Mouse (Mus musculus): ENCODE data around the gene Adk. TPM values are rescaled to one million over a fixed set of nuclear protein-coding genes. Genes with fewer than 3 reads are reported as not detected.
A peak's percentile ranks its signal among the peaks of the same experiment; 100 is the strongest.

Gene Adk
- total RNA-seq, 1 experiment: 164 TPM

- DNase-seq (ENCODE audit: low read depth, low spot score): no peak
- in situ Hi-C loops (cut with MboI; ENCODE audit: low sequenced_read_pairs in 2 of 2, unreplicated experiment in 2 of 2): no loop called here
- Histone ChIP-seq H3K36me3 (ENCODE audit: control insufficient read depth, insufficient read depth, low read length, poor library complexity, severe bottlenecking) (no peaks in the 10 kb centered on the region), H3K4me3 (ENCODE audit: insufficient read depth in 1 of 2, low read depth in 1 of 2, low read length in 2 of 2, poor library complexity in 1 of 2, severe bottlenecking in 1 of 2) (no peak overlapping the region), H3K27ac (ENCODE audit: insufficient read depth, low read depth, low read length, poor library complexity, severe bottlenecking) (no peak overlapping the region), H3K4me1 (ENCODE audit: control insufficient read depth in 2 of 2, insufficient read depth in 2 of 2, low read length in 2 of 2, poor library complexity in 1 of 2) (peaks cover 3 to 17% of the 10 kb centered on the region in 2 experiments; a peak in 2 of 4 replicates), H3K9ac (ENCODE audit: insufficient read depth, low read depth, low read length, poor library complexity, severe bottlenecking) (no peak overlapping the region), H3K9me3 (ENCODE audit: control insufficient read depth, insufficient read depth, low read depth, low read length) (no peaks in the 10 kb centered on the region)
- TF ChIP-seq ZNF384 (IDR thresholded peaks at IDR 0.05; ENCODE audit: low read depth, low read length): no peak
- no peak for TF ChIP-seq ZC3H11A (IDR thresholded peaks at IDR 0.05; ENCODE audit: borderline replicate concordance, low read depth, low read length)
- TF ChIP-seq CHD2 (IDR thresholded peaks at IDR 0.05; ENCODE audit: low read depth, low read length): no peak
- TF ChIP-seq HCFC1 (IDR thresholded peaks at IDR 0.05; ENCODE audit: borderline replicate concordance, insufficient read depth, low read length): no peak
Observed at GRCm38 (mm10) chr14:21457876-21458275, 405.5 kb downstream of the Adk start.

DNA sequence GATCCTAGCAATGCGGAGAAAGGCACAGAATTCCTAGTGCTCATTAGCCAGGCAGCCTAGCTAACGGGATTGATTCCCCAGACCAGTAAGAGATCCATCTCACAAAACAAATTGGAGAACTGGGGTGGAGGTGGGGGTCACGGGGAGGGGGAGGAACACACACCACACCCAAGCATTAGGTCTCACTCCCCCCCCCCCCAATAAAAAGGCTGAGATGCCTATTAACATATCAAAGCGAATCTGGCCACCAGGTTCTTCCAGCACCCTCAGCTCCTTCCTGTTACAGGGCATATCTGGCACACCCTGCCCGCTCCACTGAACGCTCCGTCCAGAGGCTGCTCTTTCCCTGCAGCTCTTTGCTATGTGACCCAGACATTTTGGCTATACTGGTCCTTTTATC is 406.3 kb downstream of the Adk start:
- Histone ChIP-seq H3K9me3 (ENCODE audit: control insufficient read depth, insufficient read depth, low read depth, low read length) (no peaks in the 10 kb centered on the region), H3K27ac (ENCODE audit: insufficient read depth, low read depth, low read length, poor library complexity, severe bottlenecking) (no peak overlapping the region), H3K4me3 (ENCODE audit: insufficient read depth in 1 of 2, low read depth in 1 of 2, low read length in 2 of 2, poor library complexity in 1 of 2, severe bottlenecking in 1 of 2) (no peak overlapping the region), H3K4me1 (ENCODE audit: control insufficient read depth in 2 of 2, insufficient read depth in 2 of 2, low read length in 2 of 2, poor library complexity in 1 of 2) (peaks cover 5 to 20% of the 10 kb centered on the region in 2 experiments; a peak in 2 of 4 replicates), H3K36me3 (ENCODE audit: control insufficient read depth, insufficient read depth, low read length, poor library complexity, severe bottlenecking) (no peaks in the 10 kb centered on the region), H3K9ac (ENCODE audit: insufficient read depth, low read depth, low read length, poor library complexity, severe bottlenecking) (peak overlapping the region; percentile 6; the same call in 1 of the 2 replicates)
- in situ Hi-C loops (cut with MboI; ENCODE audit: low sequenced_read_pairs in 2 of 2, unreplicated experiment in 2 of 2): no loop called here
- TF ChIP-seq MAFK (IDR thresholded peaks at IDR 0.05; ENCODE audit: insufficient read depth, low read depth, low read length) (no peak), CHD2 (IDR thresholded peaks at IDR 0.05; ENCODE audit: low read depth, low read length) (no peak), HCFC1 (IDR thresholded peaks at IDR 0.05; ENCODE audit: borderline replicate concordance, insufficient read depth, low read length) (no peak), ZNF384 (IDR thresholded peaks at IDR 0.05; ENCODE audit: low read depth, low read length) (no peak), ZC3H11A (IDR thresholded peaks at IDR 0.05; ENCODE audit: borderline replicate concordance, low read depth, low read length) (no peak)
- no peak for DNase-seq (ENCODE audit: low read depth, low spot score)

- H3K9ac ChIP-seq (ENCODE audit: insufficient read depth, low read depth, low read length, poor library complexity, severe bottlenecking): peak overlapping the region; percentile 6; the same call in 1 of the 2 replicates
- H3K9me3 ChIP-seq (ENCODE audit: control insufficient read depth, insufficient read depth, low read depth, low read length): no peaks in the 10 kb centered on the region
- H3K27ac ChIP-seq (ENCODE audit: insufficient read depth, low read depth, low read length, poor library complexity, severe bottlenecking): no peak overlapping the region
- no peak overlapping the region for H3K4me3 ChIP-seq (ENCODE audit: insufficient read depth in 1 of 2, low read depth in 1 of 2, low read length in 2 of 2, poor library complexity in 1 of 2, severe bottlenecking in 1 of 2)
- H3K36me3 ChIP-seq (ENCODE audit: control insufficient read depth, insufficient read depth, low read length, poor library complexity, severe bottlenecking): no peaks in the 10 kb centered on the region
- TF ChIP-seq ZNF384 (IDR thresholded peaks at IDR 0.05; ENCODE audit: low read depth, low read length) (no peak), CHD2 (IDR thresholded peaks at IDR 0.05; ENCODE audit: low read depth, low read length) (no peak)
- peaks cover 5 to 20% of the 10 kb centered on the region in 2 experiments; a peak in 2 of 4 replicates for H3K4me1 ChIP-seq (ENCODE audit: control insufficient read depth in 2 of 2, insufficient read depth in 2 of 2, low read length in 2 of 2, poor library complexity in 1 of 2)
- DNase-seq (ENCODE audit: low read depth, low spot score): no peak
- in situ Hi-C loops (cut with MboI; ENCODE audit: low sequenced_read_pairs in 2 of 2, unreplicated experiment in 2 of 2): no loop called here
Observed at GRCm38 (mm10) chr14:21459163-21459562, 406.8 kb downstream of the Adk start.

GRCm38 (mm10) chr14:21462398-21462797 is 410.0 kb downstream of the Adk start:
- TF ChIP-seq HCFC1 (IDR thresholded peaks at IDR 0.05; ENCODE audit: borderline replicate concordance, insufficient read depth, low read length): no peak
- no peak for TF ChIP-seq ZC3H11A (IDR thresholded peaks at IDR 0.05; ENCODE audit: borderline replicate concordance, low read depth, low read length)
- no peak for TF ChIP-seq MAFK (IDR thresholded peaks at IDR 0.05; ENCODE audit: insufficient read depth, low read depth, low read length)
- no peak for TF ChIP-seq ZNF384 (IDR thresholded peaks at IDR 0.05; ENCODE audit: low read depth, low read length)
- no peak for TF ChIP-seq CHD2 (IDR thresholded peaks at IDR 0.05; ENCODE audit: low read depth, low read length)
- H3K36me3 ChIP-seq (ENCODE audit: control insufficient read depth, insufficient read depth, low read length, poor library complexity, severe bottlenecking): no peaks in the 10 kb centered on the region
- no peak for DNase-seq (ENCODE audit: low read depth, low spot score)
- in situ Hi-C loops (cut with MboI; ENCODE audit: low sequenced_read_pairs in 2 of 2, unreplicated experiment in 2 of 2): no loop called here
- no peak overlapping the region for H3K27ac ChIP-seq (ENCODE audit: insufficient read depth, low read depth, low read length, poor library complexity, severe bottlenecking)
- H3K4me3 ChIP-seq (ENCODE audit: insufficient read depth in 1 of 2, low read depth in 1 of 2, low read length in 2 of 2, poor library complexity in 1 of 2, severe bottlenecking in 1 of 2): no peak overlapping the region
- no peaks in the 10 kb centered on the region for H3K9me3 ChIP-seq (ENCODE audit: control insufficient read depth, insufficient read depth, low read depth, low read length)
- H3K4me1 ChIP-seq (ENCODE audit: control insufficient read depth in 2 of 2, insufficient read depth in 2 of 2, low read length in 2 of 2, poor library complexity in 1 of 2): peaks cover 5 to 12% of the 10 kb centered on the region in 2 experiments; a peak in 2 of 4 replicates
- H3K9ac ChIP-seq (ENCODE audit: insufficient read depth, low read depth, low read length, poor library complexity, severe bottlenecking): no peak overlapping the region

DNA sequence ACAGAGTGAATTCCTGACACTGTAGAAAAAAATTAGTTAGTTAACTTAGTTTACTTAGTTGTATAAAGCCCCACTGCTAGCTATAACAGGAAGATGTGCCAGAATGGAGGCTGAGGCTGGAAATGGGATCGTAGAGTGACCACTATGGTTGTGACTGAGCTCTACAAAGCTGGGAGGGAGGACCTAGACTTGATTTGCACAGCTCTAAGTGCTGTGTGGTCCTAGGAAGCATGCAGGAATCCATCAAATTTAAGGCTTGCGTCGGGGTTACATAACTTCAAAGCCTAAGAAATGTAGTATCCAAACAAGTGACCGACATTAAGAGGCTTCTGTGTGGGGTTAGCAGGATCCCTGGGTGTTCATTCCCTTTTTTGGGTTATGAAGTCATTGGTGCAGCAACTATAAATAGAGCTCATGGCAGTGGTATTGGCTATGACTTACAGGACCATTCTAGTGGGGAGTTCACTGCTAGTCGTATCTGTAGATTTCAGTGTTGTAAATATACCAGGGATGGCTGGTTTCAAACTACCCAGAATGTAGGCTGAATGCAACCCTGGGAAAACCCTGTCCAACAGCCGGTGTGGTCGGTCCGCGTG is 410.8 kb downstream of the Adk start:
- TF ChIP-seq ZNF384 (IDR thresholded peaks at IDR 0.05; ENCODE audit: low read depth, low read length) (no peak), HCFC1 (IDR thresholded peaks at IDR 0.05; ENCODE audit: borderline replicate concordance, insufficient read depth, low read length) (no peak), CHD2 (IDR thresholded peaks at IDR 0.05; ENCODE audit: low read depth, low read length) (no peak), ZC3H11A (IDR thresholded peaks at IDR 0.05; ENCODE audit: borderline replicate concordance, low read depth, low read length) (no peak), MAFK (IDR thresholded peaks at IDR 0.05; ENCODE audit: insufficient read depth, low read depth, low read length) (no peak)
- peaks cover 5 to 12% of the 10 kb centered on the region in 2 experiments; a peak in 2 of 4 replicates for H3K4me1 ChIP-seq (ENCODE audit: control insufficient read depth in 2 of 2, insufficient read depth in 2 of 2, low read length in 2 of 2, poor library complexity in 1 of 2)
- no peaks in the 10 kb centered on the region for H3K9me3 ChIP-seq (ENCODE audit: control insufficient read depth, insufficient read depth, low read depth, low read length)
- no peak for DNase-seq (ENCODE audit: low read depth, low spot score)
- no peaks in the 10 kb centered on the region for H3K36me3 ChIP-seq (ENCODE audit: control insufficient read depth, insufficient read depth, low read length, poor library complexity, severe bottlenecking)
- in situ Hi-C loops (cut with MboI; ENCODE audit: low sequenced_read_pairs in 2 of 2, unreplicated experiment in 2 of 2): no loop called here
- no peak overlapping the region for H3K9ac ChIP-seq (ENCODE audit: insufficient read depth, low read depth, low read length, poor library complexity, severe bottlenecking)
- no peak overlapping the region for H3K4me3 ChIP-seq (ENCODE audit: insufficient read depth in 1 of 2, low read depth in 1 of 2, low read length in 2 of 2, poor library complexity in 1 of 2, severe bottlenecking in 1 of 2)
- H3K27ac ChIP-seq (ENCODE audit: insufficient read depth, low read depth, low read length, poor library complexity, severe bottlenecking): no peak overlapping the region
